Mouse (Mus musculus): ENCODE results near the gene Nrd1.

DNA sequence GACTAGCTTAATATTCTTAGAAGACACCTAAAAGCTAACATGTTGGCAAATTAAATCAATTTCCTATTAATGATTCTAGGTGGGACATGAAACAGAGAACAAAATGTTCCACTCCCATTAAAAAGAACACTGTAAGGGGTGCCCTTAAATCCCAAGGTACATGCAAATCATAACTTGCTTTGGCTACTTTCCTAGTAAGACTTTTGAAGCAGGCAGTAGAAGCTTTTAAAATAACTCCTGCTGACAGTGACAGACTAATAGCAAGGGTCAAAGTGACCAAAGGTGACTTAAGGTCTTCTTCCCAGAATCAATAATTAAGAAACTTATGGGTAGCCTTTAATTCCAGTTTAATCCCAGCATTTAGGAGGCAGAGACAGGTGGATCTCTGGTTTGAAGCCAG is 106.1 kb downstream of the Nrd1 start:
- no peak for TF ChIP-seq CTCF (IDR thresholded peaks at IDR 0.05; ENCODE audit: borderline replicate concordance, insufficient read depth, low read length)
- TF ChIP-seq POLR2A (IDR thresholded peaks at IDR 0.05; ENCODE audit: low read depth, low read length) = no peak
